Mouse (Mus musculus): ENCODE measurements around the gene AL607142.1. TPM values are rescaled to one million over a fixed set of nuclear protein-coding genes. Genes with fewer than 3 reads are reported as not detected.

Gene AL607142.1
- total and polyA plus RNA-seq, 2 experiments, result not detected

DNA sequence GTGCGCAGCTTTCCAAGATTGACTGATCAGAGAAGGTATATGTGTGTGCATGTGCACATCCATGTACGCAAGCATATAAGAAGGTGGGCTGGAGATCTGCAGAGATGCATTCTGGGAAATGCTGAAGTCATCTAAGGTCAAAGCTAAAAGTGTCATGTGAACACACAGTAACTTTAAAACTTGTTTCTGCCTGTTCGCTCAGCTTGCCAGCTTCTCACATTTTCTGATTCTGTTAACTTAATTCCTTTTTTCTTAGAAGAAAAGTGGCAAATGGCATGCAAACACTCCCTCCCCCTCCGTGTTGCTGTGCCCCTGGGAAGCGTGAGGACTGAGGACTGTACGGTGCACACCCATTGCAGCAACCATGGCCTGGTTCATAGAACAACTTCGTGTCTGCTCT is 22.3 kb upstream of the AL607142.1 start:
- H3K27ac ChIP-seq (replicated peaks; ENCODE audit: insufficient read depth, low read depth, low read length), result no peak overlapping the region
- no peaks in the 10 kb centered on the region for H3K27me3 ChIP-seq (ENCODE audit: control insufficient read depth, insufficient read depth, low read length)
- H3K4me1 ChIP-seq (ENCODE audit: control insufficient read depth, insufficient read depth, low read length), result no peaks in the 10 kb centered on the region
- WGBS, result 90% methylated on average over 7 of the region's 7 CpGs
- no peaks in the 10 kb centered on the region for H3K36me3 ChIP-seq (ENCODE audit: control insufficient read depth, insufficient read depth, low read length)
- no peak overlapping the region for H3K4me3 ChIP-seq (ENCODE audit: insufficient read depth, low read depth, low read length)
- no peaks in the 10 kb centered on the region for H3K79me2 ChIP-seq (ENCODE audit: control insufficient read depth, insufficient read depth, low read length)
- DNase-seq (ENCODE audit: extremely low read depth, low read depth, low spot score), result no peak
- H3K9ac ChIP-seq (ENCODE audit: low read depth, low read length), result no peak overlapping the region
- TF ChIP-seq POLR2A (IDR thresholded peaks at IDR 0.05; ENCODE audit: extremely low read depth, insufficient read depth, low read length) (no peak), CTCF (IDR thresholded peaks at IDR 0.05; ENCODE audit: low read depth, low read length) (no peak)

DNA sequence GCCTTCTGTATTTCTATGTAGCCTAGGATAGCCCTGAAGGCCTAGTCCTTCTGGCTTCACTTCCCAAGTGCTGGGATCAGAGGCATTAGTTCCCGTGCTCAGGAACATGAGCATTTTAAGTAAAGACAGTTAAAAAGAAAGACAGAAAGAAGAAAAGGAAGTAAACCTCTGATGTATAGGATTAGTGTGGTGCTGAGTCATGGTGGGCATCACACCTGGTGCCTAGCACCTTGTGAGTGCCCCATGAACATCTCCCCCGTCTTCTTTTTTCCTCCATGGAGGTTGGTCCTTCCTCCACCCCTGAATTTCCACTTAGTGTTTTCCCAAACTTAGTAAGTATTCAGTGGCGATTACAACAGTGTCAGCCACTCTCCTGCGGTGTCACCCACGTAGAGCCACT is 20.2 kb upstream of the AL607142.1 start:
- Histone ChIP-seq H3K36me3 (ENCODE audit: control insufficient read depth, insufficient read depth, low read length) (no peaks in the 10 kb centered on the region), H3K27me3 (ENCODE audit: control insufficient read depth, insufficient read depth, low read length) (no peaks in the 10 kb centered on the region), H3K4me3 (ENCODE audit: insufficient read depth, low read depth, low read length) (no peak overlapping the region), H3K4me1 (ENCODE audit: control insufficient read depth, insufficient read depth, low read length) (no peaks in the 10 kb centered on the region), H3K27ac (replicated peaks; ENCODE audit: insufficient read depth, low read depth, low read length) (no peak overlapping the region), H3K9ac (ENCODE audit: low read depth, low read length) (no peak overlapping the region), H3K79me2 (ENCODE audit: control insufficient read depth, insufficient read depth, low read length) (no peaks in the 10 kb centered on the region)
- WGBS, result 91% methylated on average over 5 of the region's 5 CpGs
- no peak for DNase-seq (ENCODE audit: extremely low read depth, low read depth, low spot score)
- TF ChIP-seq CTCF (IDR thresholded peaks at IDR 0.05; ENCODE audit: low read depth, low read length) (no peak), POLR2A (IDR thresholded peaks at IDR 0.05; ENCODE audit: extremely low read depth, insufficient read depth, low read length) (no peak)

DNA sequence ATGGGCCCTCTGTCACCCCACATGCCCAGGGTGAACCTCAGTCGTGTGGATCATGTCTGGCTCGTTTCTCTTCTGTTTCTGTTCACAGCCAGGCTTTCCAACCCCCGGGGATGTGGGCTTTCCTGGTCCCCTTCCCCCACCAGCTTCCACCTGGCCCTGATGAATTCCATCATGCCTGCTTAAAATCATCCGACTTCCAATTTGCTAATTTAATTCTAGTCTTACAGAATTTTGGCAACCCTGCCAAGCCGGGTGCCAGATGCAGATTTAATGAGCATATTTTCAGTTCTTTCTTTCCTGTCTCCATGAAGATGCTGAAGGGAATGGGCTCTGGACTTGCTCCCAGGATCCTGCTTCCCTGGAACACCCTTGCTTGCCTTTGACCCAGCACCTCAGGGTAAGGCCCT is 19.7 kb upstream of the AL607142.1 start:
- H3K27me3 ChIP-seq (ENCODE audit: control insufficient read depth, insufficient read depth, low read length), result no peaks in the 10 kb centered on the region
- DNase-seq (ENCODE audit: extremely low read depth, low read depth, low spot score), result no peak
- H3K36me3 ChIP-seq (ENCODE audit: control insufficient read depth, insufficient read depth, low read length), result no peaks in the 10 kb centered on the region
- no peaks in the 10 kb centered on the region for H3K4me1 ChIP-seq (ENCODE audit: control insufficient read depth, insufficient read depth, low read length)
- H3K79me2 ChIP-seq (ENCODE audit: control insufficient read depth, insufficient read depth, low read length), result no peaks in the 10 kb centered on the region
- no peak for TF ChIP-seq POLR2A (IDR thresholded peaks at IDR 0.05; ENCODE audit: extremely low read depth, insufficient read depth, low read length)
- TF ChIP-seq CTCF (IDR thresholded peaks at IDR 0.05; ENCODE audit: low read depth, low read length), result no peak
- no peak overlapping the region for H3K4me3 ChIP-seq (ENCODE audit: insufficient read depth, low read depth, low read length)
- no peak overlapping the region for H3K27ac ChIP-seq (replicated peaks; ENCODE audit: insufficient read depth, low read depth, low read length)
- WGBS, result 63% methylated on average over 5 of the region's 5 CpGs
- H3K9ac ChIP-seq (ENCODE audit: low read depth, low read length), result no peak overlapping the region

DNA sequence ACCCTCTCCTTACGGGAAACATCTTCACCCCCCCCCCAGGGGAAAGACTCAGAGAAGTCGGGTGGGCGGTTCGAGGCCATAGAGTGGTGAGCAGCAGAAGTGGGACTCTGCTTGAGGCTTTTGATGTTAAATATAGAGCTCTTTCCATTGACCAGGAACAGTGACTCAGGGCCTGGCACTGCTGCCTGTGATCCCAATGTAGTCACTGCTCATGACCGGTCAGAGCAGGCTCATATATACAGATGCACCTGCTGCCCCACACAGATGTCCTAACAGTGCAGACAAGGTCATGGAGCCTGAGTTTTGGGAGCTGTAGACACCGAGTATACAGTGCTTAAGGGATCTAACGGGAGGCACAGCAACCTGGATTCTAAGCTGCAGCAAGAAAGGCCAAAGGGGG is 18.9 kb upstream of the AL607142.1 start:
- Histone ChIP-seq H3K27me3 (ENCODE audit: control insufficient read depth, insufficient read depth, low read length) (no peaks in the 10 kb centered on the region), H3K4me1 (ENCODE audit: control insufficient read depth, insufficient read depth, low read length) (no peaks in the 10 kb centered on the region), H3K9ac (ENCODE audit: low read depth, low read length) (no peak overlapping the region), H3K36me3 (ENCODE audit: control insufficient read depth, insufficient read depth, low read length) (no peaks in the 10 kb centered on the region), H3K4me3 (ENCODE audit: insufficient read depth, low read depth, low read length) (no peak overlapping the region), H3K27ac (replicated peaks; ENCODE audit: insufficient read depth, low read depth, low read length) (no peak overlapping the region), H3K79me2 (ENCODE audit: control insufficient read depth, insufficient read depth, low read length) (no peaks in the 10 kb centered on the region)
- no peak for DNase-seq (ENCODE audit: extremely low read depth, low read depth, low spot score)
- 87% methylated on average over 7 of the region's 7 CpGs for WGBS
- TF ChIP-seq CTCF (IDR thresholded peaks at IDR 0.05; ENCODE audit: low read depth, low read length) (no peak), POLR2A (IDR thresholded peaks at IDR 0.05; ENCODE audit: extremely low read depth, insufficient read depth, low read length) (no peak)

DNA sequence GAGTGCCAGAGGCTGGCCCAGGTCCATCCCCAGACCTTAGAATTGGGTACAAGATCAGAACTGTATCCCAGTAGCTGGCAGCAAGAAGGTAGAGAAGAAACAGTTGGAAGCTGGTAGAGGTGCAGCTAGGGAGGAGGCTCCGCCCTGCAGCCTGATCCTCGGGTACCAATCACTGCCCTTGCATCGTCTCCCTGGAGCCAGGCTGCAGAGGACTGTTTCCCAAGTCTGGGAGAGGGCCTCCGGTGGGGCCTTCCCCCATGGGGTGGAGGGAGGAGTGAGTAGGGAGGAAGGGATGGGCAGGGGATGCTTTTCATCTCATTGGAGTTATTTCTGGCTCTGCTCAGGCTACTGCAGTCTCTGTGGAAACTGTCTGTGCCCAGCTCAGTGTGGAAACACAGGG is 17.7 kb upstream of the AL607142.1 start:
- DNase-seq (ENCODE audit: extremely low read depth, low read depth, low spot score), result no peak
- Histone ChIP-seq H3K36me3 (ENCODE audit: control insufficient read depth, insufficient read depth, low read length) (no peaks in the 10 kb centered on the region), H3K4me1 (ENCODE audit: control insufficient read depth, insufficient read depth, low read length) (no peaks in the 10 kb centered on the region), H3K27ac (replicated peaks; ENCODE audit: insufficient read depth, low read depth, low read length) (no peak overlapping the region), H3K9ac (ENCODE audit: low read depth, low read length) (no peak overlapping the region), H3K79me2 (ENCODE audit: control insufficient read depth, insufficient read depth, low read length) (no peaks in the 10 kb centered on the region), H3K27me3 (ENCODE audit: control insufficient read depth, insufficient read depth, low read length) (no peaks in the 10 kb centered on the region), H3K4me3 (ENCODE audit: insufficient read depth, low read depth, low read length) (no peak overlapping the region)
- TF ChIP-seq POLR2A (IDR thresholded peaks at IDR 0.05; ENCODE audit: extremely low read depth, insufficient read depth, low read length), result no peak
- no peak for TF ChIP-seq CTCF (IDR thresholded peaks at IDR 0.05; ENCODE audit: low read depth, low read length)
- 56% methylated on average over 4 of the region's 4 CpGs for WGBS

DNA sequence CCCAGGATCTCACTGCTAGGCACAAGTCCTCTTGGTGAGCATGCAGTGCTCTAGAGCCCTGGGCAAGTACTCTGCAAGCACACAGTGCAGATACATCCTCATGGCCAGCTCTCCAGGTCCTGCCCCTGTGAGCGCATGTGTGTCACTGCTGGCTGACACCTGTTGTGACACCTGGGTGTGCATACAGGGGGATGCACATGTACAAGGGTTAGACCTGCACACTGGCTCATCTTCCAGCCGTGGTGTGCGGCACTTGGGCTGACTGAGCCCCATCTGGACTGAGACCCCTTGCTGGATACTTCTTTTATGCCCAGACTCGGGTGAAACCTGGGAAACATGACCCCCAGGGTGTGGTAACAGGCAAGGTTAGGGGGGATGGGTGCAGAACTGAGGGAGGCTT is 16.5 kb upstream of the AL607142.1 start:
- Histone ChIP-seq H3K4me3 (ENCODE audit: insufficient read depth, low read depth, low read length) (no peak overlapping the region), H3K4me1 (ENCODE audit: control insufficient read depth, insufficient read depth, low read length) (no peaks in the 10 kb centered on the region), H3K9ac (ENCODE audit: low read depth, low read length) (no peak overlapping the region), H3K27ac (replicated peaks; ENCODE audit: insufficient read depth, low read depth, low read length) (no peak overlapping the region), H3K27me3 (ENCODE audit: control insufficient read depth, insufficient read depth, low read length) (no peaks in the 10 kb centered on the region), H3K36me3 (ENCODE audit: control insufficient read depth, insufficient read depth, low read length) (no peaks in the 10 kb centered on the region), H3K79me2 (ENCODE audit: control insufficient read depth, insufficient read depth, low read length) (no peaks in the 10 kb centered on the region)
- DNase-seq (ENCODE audit: extremely low read depth, low read depth, low spot score), result no peak
- no peak for TF ChIP-seq POLR2A (IDR thresholded peaks at IDR 0.05; ENCODE audit: extremely low read depth, insufficient read depth, low read length)
- TF ChIP-seq CTCF (IDR thresholded peaks at IDR 0.05; ENCODE audit: low read depth, low read length), result no peak
- 95% methylated on average over 4 of the region's 4 CpGs for WGBS

All from liver, adult 2 months (tissue).